Mouse (Mus musculus): ENCODE results near the gene Fpr1.

- TF ChIP-seq CTCF (IDR thresholded peaks at IDR 0.05; ENCODE audit: low read depth, low read length), result no peak
- TF ChIP-seq POLR2A (IDR thresholded peaks at IDR 0.05; ENCODE audit: insufficient read depth, low read length), result no peak
These were observed at the start of gene Fpr1 for GRCm38 (mm10) chr17:17883840-17884239.
